17 mouse cellular contexts compared by ENCODE assay signal in genomic region chr13:24136836-24137235, GRCm38 (mm10).
"Had no signal": no experiment of that assay in that cellular context is flagged by ENCODE, and none has a peak within 500 bp of the region (broad histone marks: within the 10 kb centered on the region; RNA-seq: fewer than 3 reads in every experiment).

No protein-coding gene starts in this region.

- H3K4me3 ChIP-seq: lung, embryonic 15.5 days; megakaryocyte, embryonic 14.5 days; midbrain, embryonic 12.5 days; neural tube, embryonic 12.5 days; stomach, embryonic 15.5 days had no signal

- H3K4me2 ChIP-seq: lung, embryonic 15.5 days; midbrain, embryonic 12.5 days; neural tube, embryonic 12.5 days; stomach, embryonic 15.5 days had no signal

- H3K9ac ChIP-seq: liver, postnatal 0 days; lung, embryonic 15.5 days; midbrain, embryonic 12.5 days; neural tube, embryonic 12.5 days; stomach, embryonic 15.5 days had no signal

- H3K27ac ChIP-seq: lung, embryonic 15.5 days; macrophage; midbrain, embryonic 12.5 days; neural tube, embryonic 12.5 days; stomach, postnatal 0 days had no signal

- ATAC-seq: lung, postnatal 0 days had no signal

- H3K4me1 ChIP-seq: megakaryocyte, embryonic 14.5 days had no signal

- H3K9me3 ChIP-seq: lung, embryonic 15.5 days; megakaryocyte, embryonic 14.5 days; midbrain, embryonic 12.5 days; neural tube, embryonic 12.5 days; stomach, embryonic 15.5 days had no signal

- H3K36me3 ChIP-seq: midbrain, embryonic 12.5 days; neural tube, embryonic 12.5 days; stomach, embryonic 15.5 days had no signal

- DNase-seq: lung, adult 2 months; lung, postnatal 14 days; lung, postnatal 36 days; midbrain, embryonic 14.5 days; right cerebral cortex, postnatal 14 days; thymus, adult 2 months; thymus, postnatal 25 days; thymus, postnatal 4 days had no signal

- H3K27me3 ChIP-seq: lung, embryonic 15.5 days; midbrain, embryonic 12.5 days; neural tube, embryonic 12.5 days; stomach, embryonic 15.5 days had no signal
